Mouse (Mus musculus) heart, embryonic 12.5 days (tissue): ENCODE results near the gene Dennd1a. TPM values are rescaled to one million over a fixed set of nuclear protein-coding genes. Genes with fewer than 3 reads are reported as not detected.

Experiments
- ATAC-seq: fragments of 200-750 bp; cut with Nextera tagmentation; 2 replicates; pipeline ENCODE4 v1.8.0; 2017; ENCODE audit warnings: moderate TSS enrichment, moderate library complexity; ENCODE audit not compliant: insufficient number of reproducible peaks, low FRiP score
- H3K27ac ChIP-seq: fragments of 300-500 bp; sonication (generic); 2 replicates; pipeline ENCODE4 v1.5.1; 2016; ENCODE audit warnings: mild to moderate bottlenecking, moderate library complexity; ENCODE audit not compliant: poor library complexity, severe bottlenecking
- H3K27me3 ChIP-seq: fragments of 300-500 bp; sonication (generic); replicated peaks from 2 replicates; pipeline ENCODE4 v1.6.1; 2016; ENCODE audit warnings: mild to moderate bottlenecking, moderate library complexity
- H3K36me3 ChIP-seq: fragments of 300-500 bp; sonication (generic); 2 replicates; pipeline ENCODE4 v1.6.1; 2016; ENCODE audit warnings: mild to moderate bottlenecking, moderate library complexity
- H3K4me1 ChIP-seq: fragments of 300-500 bp; sonication (generic); replicated peaks from 2 replicates; pipeline ENCODE4 v1.6.1; 2016; ENCODE audit warnings: mild to moderate bottlenecking
- H3K4me2 ChIP-seq: fragments of 300-500 bp; sonication (generic); 2 replicates; pipeline ENCODE4 v1.6.1; 2016; ENCODE audit warnings: mild to moderate bottlenecking, moderate library complexity
- H3K4me3 ChIP-seq: fragments of 300-500 bp; sonication (generic); 2 replicates; pipeline ENCODE4 v1.5.1; 2016; ENCODE audit warnings: mild to moderate bottlenecking
- H3K9ac ChIP-seq: fragments of 300-500 bp; sonication (generic); 2 replicates; pipeline ENCODE4 v1.6.1; 2016; ENCODE audit warnings: mild to moderate bottlenecking, moderate library complexity
- H3K9me3 ChIP-seq: fragments of 300-500 bp; sonication (generic); replicated peaks from 2 replicates; pipeline ENCODE4 v1.6.1; 2016; ENCODE audit warnings: mild to moderate bottlenecking, moderate library complexity
- WGBS: fragments of 180-500 bp; shearing (Covaris S2); methylation state at CpG from one replicate; pipeline ENCODE4 v1.1.7; 2016; 5-methylcytosine and 5-hydroxymethylcytosine counted together
- polyA plus RNA-seq: library from polyadenylated mRNA; unstranded; fragments of >200 nt; fragmentation: Nextera tagmentation; extraction: Ambion mirVana; gene quantifications from 2 replicates; pipeline ENCODE4 v1.2.1, GENCODE M21; 2016

The Dennd1a gene
- polyA plus RNA-seq, 1 experiment from 2014 or later, result 15.8 TPM

GRCm38 (mm10) chr2:38165966-38166365 lies 121.2 kb downstream of the Dennd1a start:
- Histone ChIP-seq H3K27ac (no peak overlapping the region), H3K4me3 (no peak overlapping the region), H3K4me1 (no peaks in the 10 kb centered on the region), H3K4me2 (no peak overlapping the region), H3K9me3 (no peaks in the 10 kb centered on the region), H3K9ac (no peak overlapping the region), H3K36me3 (no peaks in the 10 kb centered on the region), H3K27me3 (no peaks in the 10 kb centered on the region)
- ATAC-seq, result no peak
- WGBS, result 73% methylated on average over 5 of the region's 5 CpGs

DNA sequence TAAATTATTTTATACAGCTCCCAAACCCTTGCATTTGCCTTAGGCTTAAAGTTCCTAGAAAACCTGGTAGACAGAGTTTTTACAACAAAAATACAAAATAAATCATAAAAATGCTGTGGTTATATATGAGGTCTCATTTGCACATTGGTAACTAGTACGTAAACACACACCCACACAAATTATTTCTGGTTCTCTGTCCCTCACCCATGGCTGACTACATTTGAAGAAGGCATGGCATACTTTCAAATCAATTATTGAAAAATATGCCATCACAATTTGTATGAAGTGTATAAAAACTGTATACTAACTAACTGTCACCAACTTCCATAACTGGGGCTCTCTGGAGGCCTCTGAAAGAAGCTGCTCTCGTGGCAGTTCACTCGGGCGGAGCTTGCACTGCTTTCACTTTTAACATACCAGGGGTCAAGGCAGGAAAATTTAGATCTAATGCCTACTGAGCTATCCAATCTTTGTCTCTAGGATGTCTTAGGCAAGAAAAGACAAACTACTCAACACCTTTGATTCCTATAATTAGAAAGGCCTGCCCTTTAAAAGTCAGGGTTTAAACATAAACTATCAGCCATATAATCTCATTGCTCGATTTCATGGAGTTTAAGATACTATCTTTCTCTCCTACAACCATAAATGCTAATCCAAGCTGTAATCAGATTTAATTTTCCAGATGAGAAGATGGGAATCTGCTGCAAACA lies 122.7 kb downstream of the Dennd1a start:
- Histone ChIP-seq H3K4me1 (no peaks in the 10 kb centered on the region), H3K27me3 (no peaks in the 10 kb centered on the region), H3K36me3 (no peaks in the 10 kb centered on the region), H3K4me3 (no peak overlapping the region), H3K9ac (no peak overlapping the region), H3K27ac (no peak overlapping the region), H3K9me3 (no peaks in the 10 kb centered on the region), H3K4me2 (peak overlapping the region; percentile 21; the same call in 1 of the 2 replicates)
- ATAC-seq, result no peak
- 68% methylated on average over 5 of the region's 5 CpGs for WGBS

DNA sequence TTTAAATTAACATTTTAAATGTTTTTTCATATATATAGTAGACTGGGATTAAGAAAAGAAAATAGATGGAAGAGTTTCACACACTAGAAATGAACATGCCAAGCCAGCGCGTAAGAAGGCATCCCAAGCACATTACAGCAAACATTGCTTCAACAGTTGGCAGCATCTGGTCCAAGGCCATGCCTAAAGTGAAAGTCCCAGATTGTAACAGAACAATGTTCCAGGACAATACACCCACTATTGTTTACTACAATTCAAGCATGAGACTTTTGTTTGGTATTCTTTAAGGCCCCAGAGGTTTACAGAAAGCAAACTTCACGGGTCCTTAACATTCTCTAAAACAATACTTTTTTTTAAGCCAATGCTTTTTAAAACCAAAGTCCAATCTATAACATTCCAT lies 124.7 kb downstream of the Dennd1a start:
- no peak for ATAC-seq
- 90% methylated on average over 3 of the region's 3 CpGs for WGBS
- H3K27me3 ChIP-seq, result no peaks in the 10 kb centered on the region
- H3K4me3 ChIP-seq, result no peak overlapping the region
- no peaks in the 10 kb centered on the region for H3K9me3 ChIP-seq
- H3K4me1 ChIP-seq, result no peaks in the 10 kb centered on the region
- no peak overlapping the region for H3K9ac ChIP-seq
- H3K4me2 ChIP-seq, result no peak overlapping the region
- no peaks in the 10 kb centered on the region for H3K36me3 ChIP-seq
- no peak overlapping the region for H3K27ac ChIP-seq

DNA sequence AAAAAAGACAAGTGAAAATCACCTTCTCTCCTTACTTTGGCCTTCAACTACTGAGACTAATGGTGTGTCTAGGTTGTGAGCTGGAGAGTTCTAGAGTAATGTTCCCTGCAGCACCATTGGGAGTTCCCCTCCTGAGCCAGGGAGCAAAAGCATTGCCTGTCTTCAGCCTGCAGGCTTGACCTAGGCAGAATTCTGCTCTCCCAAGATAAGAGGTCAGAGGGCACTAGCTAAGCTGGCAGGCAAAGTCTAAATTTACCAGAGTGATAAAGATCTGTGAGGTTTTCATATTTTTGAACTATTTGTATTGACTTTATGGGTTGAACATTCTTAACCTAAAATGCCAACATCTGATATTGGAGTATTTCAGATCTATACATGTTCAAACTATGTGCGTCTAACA lies 125.7 kb downstream of the Dennd1a start:
- Histone ChIP-seq H3K36me3 (no peaks in the 10 kb centered on the region), H3K27ac (no peak overlapping the region), H3K9ac (no peak overlapping the region), H3K4me3 (no peak overlapping the region), H3K4me1 (no peaks in the 10 kb centered on the region), H3K27me3 (no peaks in the 10 kb centered on the region), H3K9me3 (no peaks in the 10 kb centered on the region), H3K4me2 (no peak overlapping the region)
- ATAC-seq, result no peak
- WGBS, result 76% methylated on average over 1 of the region's 1 CpGs

DNA sequence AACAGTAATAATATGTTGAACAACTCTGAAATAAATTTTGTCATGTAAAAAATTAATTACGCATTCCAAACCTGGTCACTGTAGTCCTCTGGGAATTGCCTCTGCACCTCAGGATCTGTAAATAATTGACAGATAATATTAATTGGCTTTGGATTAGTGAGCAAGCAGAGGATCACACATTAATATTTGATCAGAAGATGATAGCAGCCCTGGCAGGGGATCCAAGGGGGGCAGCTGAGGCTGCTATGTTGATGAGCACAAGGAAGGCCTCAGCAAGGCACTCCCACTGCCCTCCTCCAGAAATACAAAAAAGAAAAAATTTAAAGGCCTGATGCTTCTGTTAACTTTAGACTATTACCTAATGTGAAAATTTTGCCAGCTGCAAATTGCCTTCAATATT lies 127.5 kb downstream of the Dennd1a start:
- H3K27ac ChIP-seq, result no peak overlapping the region
- ATAC-seq, result no peak
- H3K4me1 ChIP-seq, result no peaks in the 10 kb centered on the region
- H3K27me3 ChIP-seq, result no peaks in the 10 kb centered on the region
- no peak overlapping the region for H3K4me2 ChIP-seq
- H3K36me3 ChIP-seq, result no peaks in the 10 kb centered on the region
- 92% methylated on average over 1 of the region's 1 CpGs for WGBS
- H3K9me3 ChIP-seq, result no peaks in the 10 kb centered on the region
- no peak overlapping the region for H3K4me3 ChIP-seq
- no peak overlapping the region for H3K9ac ChIP-seq

DNA sequence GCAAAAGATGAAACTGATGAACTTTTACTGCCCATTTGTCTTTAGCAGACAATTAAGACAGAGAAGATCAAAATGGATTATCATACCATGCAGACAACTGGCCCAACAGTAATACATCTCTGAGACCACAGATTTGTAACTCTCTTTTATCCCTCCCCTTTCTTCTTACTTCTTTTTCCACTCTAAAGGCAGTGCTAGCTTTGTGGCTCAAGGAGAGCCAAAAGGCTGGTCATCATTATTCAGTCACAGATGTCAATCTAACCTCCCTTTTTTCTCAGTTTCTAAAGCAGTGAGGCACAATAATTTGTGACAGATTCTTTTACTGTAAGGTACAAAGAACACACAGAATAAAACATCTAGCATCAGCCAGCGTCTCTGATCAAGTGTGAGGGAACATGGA lies 130.2 kb downstream of the Dennd1a start:
- no peak for ATAC-seq

GRCm38 (mm10) chr2:38156001-38156400 lies 131.2 kb downstream of the Dennd1a start:
- no peaks in the 10 kb centered on the region for H3K9me3 ChIP-seq
- H3K27me3 ChIP-seq, result no peaks in the 10 kb centered on the region
- no peak overlapping the region for H3K27ac ChIP-seq
- no peak for ATAC-seq
- no peaks in the 10 kb centered on the region for H3K4me1 ChIP-seq
- H3K4me3 ChIP-seq, result no peak overlapping the region
- no peak overlapping the region for H3K4me2 ChIP-seq
- H3K9ac ChIP-seq, result no peak overlapping the region
- WGBS, result 42% methylated on average over 2 of the region's 2 CpGs
- no peaks in the 10 kb centered on the region for H3K36me3 ChIP-seq

More for the DNA sequence above, 130.2 kb downstream of the Dennd1a start:
- Histone ChIP-seq H3K4me2 (no peak overlapping the region), H3K4me1 (no peaks in the 10 kb centered on the region), H3K9ac (no peak overlapping the region), H3K27ac (no peak overlapping the region), H3K9me3 (no peaks in the 10 kb centered on the region), H3K4me3 (no peak overlapping the region), H3K36me3 (no peaks in the 10 kb centered on the region), H3K27me3 (no peaks in the 10 kb centered on the region)
- 74% methylated on average over 1 of the region's 1 CpGs for WGBS

DNA sequence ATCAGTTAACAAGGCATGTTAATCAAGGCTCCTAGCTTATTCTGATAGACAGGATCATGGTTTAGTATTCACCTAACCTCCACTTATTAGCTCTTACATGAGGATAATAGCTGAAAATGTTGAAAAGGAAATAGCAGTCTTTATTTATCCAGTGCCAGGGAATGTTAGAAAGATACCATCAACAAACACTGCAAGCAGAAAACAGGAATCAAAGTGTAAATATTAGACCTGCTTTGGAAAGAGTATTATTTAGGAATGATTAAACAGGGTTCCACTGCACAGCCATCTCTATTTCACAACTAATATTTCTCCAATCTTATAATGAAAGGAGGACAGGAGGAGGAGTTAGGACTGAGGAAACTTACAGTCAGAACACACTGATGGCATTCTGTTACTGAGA lies 142.4 kb downstream of the Dennd1a start:
- H3K9ac ChIP-seq, result no peak overlapping the region
- ATAC-seq, result no peak
- H3K36me3 ChIP-seq, result no peaks in the 10 kb centered on the region
- no peak overlapping the region for H3K27ac ChIP-seq
- H3K9me3 ChIP-seq, result no peaks in the 10 kb centered on the region
- H3K27me3 ChIP-seq, result no peaks in the 10 kb centered on the region
- no peak overlapping the region for H3K4me2 ChIP-seq
- H3K4me3 ChIP-seq, result no peak overlapping the region
- 0 out of 2 replicates have a peak, but pooled peaks cover 4% of the 10 kb centered on the region for H3K4me1 ChIP-seq

GRCm38 (mm10) chr2:38144067-38144779 lies 143.0 kb downstream of the Dennd1a start:
- H3K9me3 ChIP-seq, result no peaks in the 10 kb centered on the region
- no peak overlapping the region for H3K9ac ChIP-seq
- 62% methylated on average over 8 of the region's 8 CpGs for WGBS
- H3K27ac ChIP-seq, result no peak overlapping the region
- H3K36me3 ChIP-seq, result no peaks in the 10 kb centered on the region
- 0 out of 2 replicates have a peak, but pooled peaks cover 4% of the 10 kb centered on the region for H3K4me1 ChIP-seq
- ATAC-seq, result no peak
- no peaks in the 10 kb centered on the region for H3K27me3 ChIP-seq
- H3K4me3 ChIP-seq, result no peak overlapping the region
- H3K4me2 ChIP-seq, result no peak overlapping the region

DNA sequence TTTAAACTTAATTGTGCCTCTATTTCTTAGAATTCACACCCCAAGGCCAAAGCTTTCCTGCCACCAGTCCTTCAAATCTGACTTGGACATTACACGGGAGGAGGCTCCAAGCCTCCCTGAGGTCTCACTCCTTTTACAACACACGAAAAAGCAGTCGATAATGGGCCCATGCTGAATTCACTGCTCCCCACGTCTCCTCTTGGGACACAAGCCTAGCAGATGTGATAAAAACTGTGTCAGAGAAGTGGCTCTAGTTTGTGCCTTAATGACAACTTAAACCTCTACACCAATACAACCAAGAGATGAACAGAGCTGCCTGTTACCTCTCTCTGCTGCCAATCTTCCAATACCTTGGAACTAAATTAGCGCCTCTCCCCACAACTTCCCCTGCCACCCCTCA lies 144.3 kb downstream of the Dennd1a start:
- H3K9ac ChIP-seq, result no peak overlapping the region
- H3K4me1 ChIP-seq, result 0 out of 2 replicates have a peak, but pooled peaks cover 4% of the 10 kb centered on the region
- no peaks in the 10 kb centered on the region for H3K9me3 ChIP-seq
- H3K27ac ChIP-seq, result no peak overlapping the region
- no peaks in the 10 kb centered on the region for H3K27me3 ChIP-seq
- no peaks in the 10 kb centered on the region for H3K36me3 ChIP-seq
- 50% methylated on average over 5 of the region's 5 CpGs for WGBS
- ATAC-seq, result no peak
- H3K4me3 ChIP-seq, result no peak overlapping the region
- H3K4me2 ChIP-seq, result no peak overlapping the region

DNA sequence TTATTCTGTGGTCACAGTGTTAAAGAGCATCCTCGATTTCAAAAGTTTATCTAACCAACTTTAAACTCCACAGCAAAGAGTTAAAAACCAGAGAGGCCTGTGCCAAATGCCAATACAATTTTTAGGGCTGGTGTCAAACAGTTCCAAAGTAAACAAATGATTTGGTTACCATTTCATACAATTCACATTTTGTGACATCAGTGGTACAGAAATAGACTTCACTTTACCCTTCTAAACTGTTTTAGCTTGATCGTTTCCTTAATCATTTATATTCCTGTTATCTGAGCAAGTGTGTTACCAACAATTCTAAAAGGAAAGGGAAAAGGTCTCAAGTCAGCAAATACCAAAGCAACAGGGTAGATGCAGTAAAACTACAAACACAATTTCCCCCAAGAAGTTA lies 145.0 kb downstream of the Dennd1a start:
- Histone ChIP-seq H3K4me2 (no peak overlapping the region), H3K27me3 (no peaks in the 10 kb centered on the region), H3K4me3 (no peak overlapping the region), H3K36me3 (no peaks in the 10 kb centered on the region), H3K4me1 (peaks cover 5% of the 10 kb centered on the region; the same call in 1 of the 2 replicates), H3K9me3 (no peaks in the 10 kb centered on the region), H3K9ac (no peak overlapping the region), H3K27ac (no peak overlapping the region)
- no peak for ATAC-seq
- 52% methylated on average over 2 of the region's 2 CpGs for WGBS
